Mouse (Mus musculus) myocyte (in vitro differentiated cells): Measurements from ENCODE around the gene Ssh2.

Experiments
- CEBPB ChIP-seq: IDR thresholded peaks from 2 replicates; pipeline ENCODE4 v1.6.1; 2011; ENCODE audit warnings: mild to moderate bottlenecking, moderate library complexity; ENCODE audit not compliant: poor library complexity, insufficient read depth, severe bottlenecking
- E2F4 ChIP-seq: IDR thresholded peaks from one replicate; pipeline ENCODE4 v1.6.1; 2011; ENCODE audit warnings: mild to moderate bottlenecking, control low read depth, moderate library complexity; ENCODE audit not compliant: insufficient read depth
- POLR2A ChIP-seq: IDR thresholded peaks from one replicate; pipeline ENCODE4 v1.6.1; 2011; ENCODE audit warnings: low read depth, mild to moderate bottlenecking, control low read depth, moderate library complexity; ENCODE audit not compliant: insufficient read length
- POLR2AphosphoS2 ChIP-seq: IDR thresholded peaks from one replicate; pipeline ENCODE4 v1.6.1; 2011; ENCODE audit warnings: low read depth, control low read depth; ENCODE audit not compliant: insufficient read length
- REST ChIP-seq: IDR thresholded peaks from one replicate; pipeline ENCODE4 v1.6.1; 2011; ENCODE audit warnings: mild to moderate bottlenecking, control low read depth, moderate library complexity; ENCODE audit not compliant: insufficient read depth, insufficient read length
- TCF12 ChIP-seq: IDR thresholded peaks from one replicate; pipeline ENCODE4 v1.6.1; 2011; ENCODE audit warnings: mild to moderate bottlenecking, control low read depth; ENCODE audit not compliant: poor library complexity, insufficient read depth, severe bottlenecking

DNA sequence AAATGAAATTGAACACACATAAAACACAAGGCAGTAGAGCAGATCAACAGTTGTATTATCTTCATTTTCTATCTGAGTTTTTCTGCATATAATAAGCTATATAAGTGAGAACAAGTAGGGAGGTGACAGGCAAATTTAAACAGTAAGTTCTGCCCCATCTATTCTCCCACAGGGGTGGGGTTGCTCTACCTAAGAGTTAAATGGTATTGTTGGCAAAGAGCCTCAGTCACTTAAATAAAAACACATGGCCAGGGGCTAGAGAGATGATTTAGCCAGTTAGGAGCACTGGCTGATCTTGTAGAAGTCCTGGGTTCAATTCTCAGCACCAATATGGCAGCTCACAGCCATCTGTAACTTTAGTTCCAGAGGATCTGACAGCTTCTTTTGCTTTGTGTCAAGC, 155.6 kb downstream of the Ssh2 start:
- no peak for TF ChIP-seq POLR2A
- no peak for TF ChIP-seq REST
- TF ChIP-seq CEBPB = no peak
- no peak for TF ChIP-seq POLR2AphosphoS2
- TF ChIP-seq TCF12 = no peak
- no peak for TF ChIP-seq E2F4
